Mouse (Mus musculus) mesoderm, embryonic 11.5 days (tissue): ENCODE measurements around the gene Dock11.

ENCODE experiments used
- DNase-seq: peaks from one replicate; pipeline ENCODE4 v3.0.0-alpha.2; 2012; ENCODE audit warnings: low read depth, low spot score

The Dock11 gene

DNA sequence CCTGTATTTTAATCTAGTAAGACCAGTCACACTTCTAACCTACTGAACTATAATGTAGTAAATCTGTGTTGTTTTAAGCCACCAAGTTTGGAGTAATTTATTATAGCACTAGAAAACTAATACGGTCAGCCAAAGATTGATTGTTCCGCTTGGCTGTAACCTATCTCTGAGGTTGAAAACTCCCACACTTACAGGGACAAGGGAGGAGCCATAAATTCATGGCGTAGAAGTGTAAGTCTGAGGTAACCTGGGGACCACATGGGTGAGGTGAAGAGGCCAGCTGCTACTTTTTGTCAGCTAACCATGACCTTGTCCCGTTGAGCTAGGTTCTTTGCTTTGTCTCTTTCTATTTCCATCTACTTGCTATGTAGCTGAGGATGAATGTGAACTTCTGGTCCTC, 61.5 kb downstream of the Dock11 start:
- DNase-seq = no peak

DNA sequence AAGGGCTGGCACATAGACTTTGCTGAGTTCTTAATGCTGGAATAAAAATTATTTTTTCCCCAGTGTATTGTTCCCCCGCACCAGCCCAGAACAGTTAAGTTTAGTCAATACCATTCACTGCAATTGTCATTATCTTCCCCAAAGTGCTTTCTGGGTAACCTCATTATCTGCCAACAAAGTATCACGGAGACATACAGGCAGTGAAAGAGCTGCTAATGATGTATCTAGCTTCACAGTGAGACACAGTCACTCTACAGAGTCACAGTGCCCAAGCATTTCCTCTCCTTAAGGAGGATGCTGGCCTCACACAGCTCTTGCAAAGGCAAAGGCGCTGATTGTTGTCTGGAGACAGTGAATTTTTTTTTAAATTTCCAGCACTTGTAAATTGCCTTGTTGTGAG, 63.3 kb downstream of the Dock11 start:
- no peak for DNase-seq

DNA sequence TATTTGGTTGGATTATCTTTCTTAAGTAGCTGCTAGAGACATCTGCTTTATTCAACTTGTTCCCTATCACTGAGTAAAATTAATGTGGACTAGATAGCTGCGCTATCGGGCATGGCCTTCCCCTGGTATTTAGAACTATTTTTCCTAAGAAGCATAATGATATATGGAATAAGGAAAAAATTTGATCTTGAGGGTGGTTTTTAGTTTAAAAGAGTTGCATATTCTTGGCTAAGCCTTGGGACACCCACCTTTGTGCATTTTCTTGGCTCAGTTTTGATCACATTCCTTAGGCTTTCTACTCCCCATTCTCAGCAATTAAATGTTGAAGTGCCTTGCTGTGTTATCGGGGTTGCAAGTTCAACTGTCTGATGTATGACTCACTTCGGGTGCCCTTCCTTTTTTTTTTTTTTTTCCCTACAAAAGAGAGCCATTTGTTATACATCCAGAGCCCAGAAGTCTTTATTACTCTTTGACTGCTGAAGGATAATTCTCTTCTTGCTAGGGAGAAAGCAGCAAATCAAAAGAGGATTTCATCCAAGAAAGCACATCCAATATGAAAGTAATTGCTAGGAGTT, 64.0 kb downstream of the Dock11 start:
- DNase-seq = no peak

DNA sequence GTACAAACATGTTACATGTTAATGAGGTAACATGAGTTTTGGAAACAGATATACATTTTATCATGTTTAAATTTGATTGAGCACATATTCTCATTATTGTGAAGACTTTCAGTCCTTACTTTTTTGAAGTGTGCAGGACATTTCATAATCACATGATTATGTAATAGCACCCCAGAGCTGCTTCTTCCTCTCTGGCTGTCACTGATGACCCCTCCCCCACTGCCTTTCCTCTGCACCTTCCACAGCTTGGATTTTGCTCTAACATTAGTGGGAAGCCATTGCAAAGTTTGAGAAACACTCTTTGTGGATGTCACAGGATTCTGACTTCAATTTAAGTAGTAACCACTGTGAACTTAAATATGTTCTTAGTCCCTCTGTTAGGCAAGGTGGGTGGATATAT, 67.6 kb downstream of the Dock11 start:
- DNase-seq = no peak

DNA sequence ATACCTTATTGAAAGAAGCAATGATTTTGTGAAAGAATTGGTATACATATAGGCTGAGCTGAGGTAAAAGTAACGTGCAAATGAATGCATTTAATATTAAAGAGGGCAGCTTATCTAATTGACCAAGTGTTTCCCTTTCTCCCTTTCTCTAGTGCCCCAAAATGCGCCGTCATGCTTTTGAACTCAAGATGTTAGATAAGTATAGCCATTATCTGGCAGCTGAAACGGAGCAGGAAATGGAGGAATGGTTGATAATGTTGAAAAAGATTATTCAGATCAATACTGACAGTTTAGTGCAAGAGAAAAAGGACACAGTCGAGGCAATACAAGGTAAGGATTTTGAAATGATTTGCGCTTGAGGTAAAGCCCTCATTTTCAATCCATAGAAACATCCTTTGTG, 74.5 kb downstream of the Dock11 start:
- DNase-seq = no peak

DNA sequence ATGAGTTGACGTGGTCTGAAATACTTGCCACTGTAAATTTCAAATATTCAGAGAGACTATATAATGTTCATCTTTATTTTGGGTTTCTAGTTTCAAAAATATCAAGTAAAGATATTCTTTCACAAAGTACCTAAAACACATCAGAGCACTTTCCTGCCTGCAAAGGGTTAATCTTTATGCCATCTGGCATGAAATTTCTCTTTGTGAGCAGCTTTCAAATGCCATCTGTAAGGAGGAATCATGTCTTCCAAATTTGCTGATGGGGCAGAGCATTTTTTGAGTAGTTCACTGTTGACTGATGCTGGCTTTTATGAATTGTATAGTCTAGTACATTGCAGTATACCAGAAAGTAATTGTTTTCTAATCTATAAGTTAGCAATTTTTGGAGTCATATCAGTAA, 80.6 kb downstream of the Dock11 start:
- DNase-seq = no peak

DNA sequence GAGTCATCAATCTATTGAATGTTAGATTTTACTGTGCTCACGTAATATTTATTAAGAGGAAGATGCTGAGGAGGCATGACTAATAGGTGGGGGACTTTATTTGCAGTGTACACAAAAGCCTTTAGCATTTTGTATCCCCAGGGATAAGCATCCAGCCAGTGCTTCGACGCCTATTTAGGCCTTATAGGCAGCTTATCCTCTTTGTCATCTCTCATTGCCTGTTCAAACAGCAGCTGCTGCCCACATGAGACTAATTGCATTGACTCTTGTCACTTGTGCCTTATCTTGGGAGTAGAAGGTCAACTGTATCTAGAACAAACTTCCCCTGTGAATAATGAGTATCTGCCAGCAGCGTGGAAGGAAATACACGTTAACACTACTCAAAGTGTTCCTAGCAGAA, 88.0 kb downstream of the Dock11 start:
- no peak for DNase-seq

DNA sequence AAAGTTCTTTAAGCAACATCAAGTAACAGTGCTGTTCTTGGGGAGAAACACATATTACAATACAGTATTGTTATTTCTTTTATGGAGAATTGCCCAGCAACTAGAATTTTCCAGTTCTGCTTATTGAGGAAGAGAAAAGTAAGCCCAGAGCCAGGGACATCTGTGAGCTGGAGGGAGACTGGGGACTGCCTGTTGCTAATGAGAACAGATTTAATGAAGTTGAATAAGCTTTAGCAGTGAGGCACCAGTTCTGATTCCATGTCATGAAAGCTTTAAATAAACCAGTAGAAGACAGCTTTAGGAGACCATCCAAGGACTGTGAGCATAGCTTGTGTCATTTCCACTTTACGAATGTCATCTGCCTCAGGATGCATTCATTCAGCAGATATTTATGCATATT, 99.3 kb downstream of the Dock11 start:
- no peak for DNase-seq

DNA sequence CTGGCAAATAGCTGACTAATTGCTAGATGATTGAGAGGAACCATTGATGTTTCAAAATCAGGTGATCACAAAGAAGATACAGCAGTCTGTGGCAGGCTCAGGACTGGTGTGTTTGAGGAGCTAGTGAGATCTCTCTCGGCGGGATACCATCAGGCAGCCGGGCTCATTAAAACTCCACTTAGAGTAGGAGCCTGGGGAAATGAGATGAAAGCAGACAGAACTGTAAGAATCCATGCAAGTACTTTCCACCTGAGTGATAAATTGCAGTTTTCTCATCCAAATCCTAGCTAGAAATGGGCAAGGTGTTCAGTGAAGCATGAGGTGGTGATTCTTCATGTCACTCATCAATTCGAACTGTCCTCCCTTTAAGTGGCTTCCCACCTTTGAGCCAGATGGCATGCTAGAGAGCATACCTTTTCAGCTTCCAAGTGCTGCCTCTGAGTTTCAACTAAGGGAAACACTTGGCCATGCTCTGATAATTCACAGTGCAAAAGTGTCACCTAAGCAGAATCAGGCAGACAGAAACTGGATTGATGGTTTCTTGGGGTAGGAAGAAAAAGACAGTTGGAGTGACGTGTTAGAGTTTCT, 102.0 kb downstream of the Dock11 start:
- no peak for DNase-seq

DNA sequence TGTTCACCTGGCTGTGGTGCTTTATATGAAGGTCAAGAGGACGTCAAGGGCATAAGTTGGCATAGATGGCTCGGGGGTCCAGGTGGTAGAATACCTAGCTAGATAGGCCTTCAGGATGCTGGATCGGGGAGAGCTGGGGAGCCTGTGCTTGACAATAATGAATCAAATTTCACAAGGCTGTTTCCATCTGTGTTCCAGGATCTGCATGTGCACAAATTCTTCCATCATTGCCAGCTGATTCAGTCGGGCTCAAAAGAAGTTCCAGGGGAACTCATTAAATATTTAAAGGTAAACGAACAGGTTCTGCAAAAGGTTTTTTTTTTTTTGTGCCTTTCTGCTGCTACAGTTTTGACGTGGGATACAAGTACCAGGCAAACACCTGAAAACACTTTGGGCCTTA, 105.6 kb downstream of the Dock11 start:
- DNase-seq = no peak

DNA sequence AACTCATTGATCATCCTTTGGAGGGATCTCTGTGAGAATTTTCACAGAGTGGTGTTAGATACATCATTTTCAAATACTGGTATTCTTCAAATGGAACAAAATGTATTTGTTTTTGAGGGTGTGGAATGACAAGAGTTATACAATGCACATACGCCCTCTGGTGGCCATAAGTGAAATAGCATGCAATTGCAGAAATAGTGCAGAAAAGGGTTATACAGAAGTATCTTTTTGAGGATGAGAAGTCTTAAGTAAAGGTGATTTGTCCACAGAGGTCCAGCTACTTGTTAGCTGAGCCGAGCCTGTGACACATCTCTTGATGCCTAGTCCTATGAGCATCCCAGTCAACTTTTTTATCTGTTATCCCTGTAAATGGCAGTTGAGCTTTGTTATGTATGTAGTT, 108.4 kb downstream of the Dock11 start:
- DNase-seq = peak; percentile 30

DNA sequence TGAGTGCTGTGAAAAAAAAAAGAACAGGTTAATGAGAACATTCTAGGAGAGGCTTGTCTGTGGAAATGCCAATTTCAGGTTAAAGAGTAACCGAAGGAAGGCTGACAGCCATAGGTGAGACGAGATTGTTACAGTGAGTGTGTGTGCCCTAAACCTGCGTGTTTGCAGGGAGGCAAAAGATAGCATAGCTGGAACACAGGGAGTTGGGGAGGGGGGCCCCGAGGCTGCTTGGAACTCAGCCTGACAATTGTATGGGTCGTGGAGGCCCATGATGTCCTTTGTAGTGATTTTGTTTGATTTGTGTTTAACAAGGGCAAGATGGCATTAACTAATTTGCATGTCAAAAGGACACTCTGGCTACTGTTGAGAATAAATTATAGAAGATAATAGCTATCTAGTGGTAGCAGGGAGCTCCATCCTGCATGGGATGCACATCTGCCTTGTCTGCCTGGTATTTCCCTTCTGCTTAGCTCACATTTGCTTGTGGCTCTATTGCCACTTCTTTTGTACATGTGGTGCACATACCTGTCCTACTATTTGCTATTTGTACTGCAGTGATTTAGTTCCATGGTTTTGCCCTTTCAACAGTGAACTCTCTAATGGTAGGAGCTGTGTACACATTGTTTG, 109.3 kb downstream of the Dock11 start:
- no peak for DNase-seq

DNA sequence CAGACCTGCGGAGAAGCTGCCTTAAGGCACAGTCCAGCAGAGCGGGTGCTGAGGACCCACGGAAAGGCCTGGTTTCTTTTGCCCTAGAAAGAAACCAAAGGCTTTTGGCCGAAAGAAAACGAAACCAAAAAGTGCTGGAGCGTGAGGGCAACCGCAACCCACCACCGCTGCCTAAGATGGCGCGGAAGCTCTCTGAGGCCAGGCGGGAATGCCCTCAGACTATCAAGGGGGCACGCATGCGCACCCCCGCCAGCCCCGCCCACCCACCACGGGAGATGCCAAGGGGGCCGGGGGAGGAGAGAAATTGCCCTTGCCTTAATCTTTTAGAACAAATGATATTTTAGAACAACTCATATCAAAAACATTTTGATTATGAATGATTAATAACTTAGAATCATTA, 137.0 kb downstream of the Dock11 start:
- DNase-seq = no peak

DNA sequence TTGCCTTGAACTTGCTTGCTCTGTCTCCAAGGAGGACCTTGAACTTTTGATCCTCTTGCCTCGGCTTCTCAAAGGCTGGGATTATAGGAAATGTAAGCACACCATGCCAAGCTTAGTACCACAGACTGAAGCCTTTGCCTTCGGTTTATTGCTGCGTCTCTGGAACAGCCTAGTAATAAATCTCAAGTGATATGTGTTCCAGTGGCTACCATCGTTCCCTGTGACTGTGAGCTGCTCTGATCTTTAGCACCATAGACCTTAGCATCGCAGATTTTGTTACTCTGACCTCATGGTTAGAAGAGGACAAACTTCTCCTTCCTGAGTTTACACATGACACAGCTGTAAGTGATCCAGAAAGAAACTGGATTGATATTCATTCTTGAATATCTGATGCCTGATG, 142.5 kb downstream of the Dock11 start:
- DNase-seq = no peak

DNA sequence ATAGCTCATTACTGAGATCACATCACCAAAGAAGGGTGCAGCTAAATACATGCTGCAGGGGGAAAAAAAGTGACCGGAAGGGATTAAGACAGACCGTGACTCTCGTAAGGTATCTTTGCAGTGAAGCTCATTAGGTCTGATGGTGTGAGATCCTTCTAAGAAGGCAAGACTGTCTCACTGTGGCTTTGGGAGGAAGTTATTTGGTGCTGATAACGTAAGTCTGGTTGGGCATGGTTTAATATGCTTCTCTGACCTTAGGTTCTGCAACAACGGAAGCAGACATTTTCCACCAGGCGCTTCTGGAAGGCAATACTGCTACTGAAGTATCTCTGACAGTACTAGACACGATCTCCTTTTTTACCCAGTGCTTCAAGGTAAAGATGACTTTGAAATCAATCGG, 145.4 kb downstream of the Dock11 start:
- no peak for DNase-seq

DNA sequence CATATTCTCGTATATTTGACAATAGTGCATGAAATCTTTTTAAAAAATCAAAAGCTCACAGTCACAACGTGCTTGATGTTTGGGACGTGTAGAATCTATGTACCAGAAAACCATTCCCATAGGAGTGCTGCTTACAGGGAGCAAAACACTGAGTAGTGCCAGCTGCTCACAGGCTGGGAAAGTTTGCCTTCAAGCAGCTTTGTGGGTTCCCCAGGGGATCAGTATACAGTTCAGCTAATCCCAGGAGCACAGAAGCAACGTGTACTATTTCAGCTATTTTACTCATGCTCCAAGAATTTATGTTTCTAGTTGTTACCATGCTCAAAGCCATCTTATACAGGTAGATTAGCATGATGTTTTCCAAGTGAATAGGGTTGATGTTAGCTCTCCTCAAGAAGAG, 157.1 kb downstream of the Dock11 start:
- DNase-seq = no peak

DNA sequence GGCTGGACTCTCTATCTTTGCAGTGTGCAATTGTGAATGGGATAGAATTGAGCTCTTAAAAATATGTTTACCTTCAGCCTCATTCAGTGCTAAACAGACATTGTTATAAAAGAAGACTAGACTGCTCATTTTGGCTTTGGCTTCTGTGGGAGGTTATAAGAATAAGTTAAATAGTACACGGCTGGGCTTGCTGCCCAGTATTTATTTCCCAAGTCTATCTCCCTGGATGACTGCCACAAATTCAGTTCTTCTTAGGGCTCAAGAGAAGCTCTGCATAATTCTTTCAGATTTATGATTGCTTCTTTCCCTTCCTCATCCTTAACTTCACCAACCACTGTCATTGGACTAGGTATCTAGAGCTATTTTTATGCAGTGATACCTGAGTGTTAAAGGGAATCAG, 158.8 kb downstream of the Dock11 start:
- no peak for DNase-seq

DNA sequence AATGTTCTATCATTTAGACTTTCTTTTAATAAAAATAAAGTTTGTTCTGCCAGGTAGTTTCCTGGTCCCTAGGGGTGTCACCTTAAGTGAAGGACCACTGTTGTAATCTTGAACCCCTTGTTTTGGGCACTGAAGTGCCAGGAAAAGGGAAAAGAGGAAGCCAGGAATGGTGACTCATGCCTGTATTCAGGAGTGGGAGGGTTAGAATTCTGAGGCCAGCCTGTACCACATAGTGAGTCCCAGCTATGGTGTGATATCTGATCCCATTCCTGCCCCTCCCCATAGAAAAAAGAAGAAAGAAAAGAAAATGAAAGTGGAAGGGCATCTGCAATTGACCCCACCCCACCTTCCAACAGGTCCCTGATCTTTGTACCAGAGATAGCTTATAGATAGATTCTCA, 161.7 kb downstream of the Dock11 start:
- no peak for DNase-seq

DNA sequence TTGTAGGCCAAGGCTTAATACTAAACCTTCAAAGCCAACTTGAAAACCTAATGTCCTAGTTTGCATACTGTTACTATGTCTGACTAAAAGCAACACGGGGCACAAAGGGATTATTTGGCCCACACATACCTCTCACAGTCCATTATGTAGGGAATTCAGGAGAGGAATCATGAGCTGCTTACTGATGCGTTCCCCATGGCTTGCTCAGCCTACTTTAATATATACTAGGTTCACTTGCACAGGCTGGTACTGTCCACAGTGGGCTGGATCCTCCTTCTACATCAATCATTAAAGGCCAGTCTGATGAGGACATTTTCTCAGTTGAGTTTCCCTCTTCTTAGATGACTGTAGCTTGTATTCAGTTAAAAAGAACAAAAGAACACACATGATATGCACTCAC, 185.4 kb downstream of the Dock11 start:
- no peak for DNase-seq

DNA sequence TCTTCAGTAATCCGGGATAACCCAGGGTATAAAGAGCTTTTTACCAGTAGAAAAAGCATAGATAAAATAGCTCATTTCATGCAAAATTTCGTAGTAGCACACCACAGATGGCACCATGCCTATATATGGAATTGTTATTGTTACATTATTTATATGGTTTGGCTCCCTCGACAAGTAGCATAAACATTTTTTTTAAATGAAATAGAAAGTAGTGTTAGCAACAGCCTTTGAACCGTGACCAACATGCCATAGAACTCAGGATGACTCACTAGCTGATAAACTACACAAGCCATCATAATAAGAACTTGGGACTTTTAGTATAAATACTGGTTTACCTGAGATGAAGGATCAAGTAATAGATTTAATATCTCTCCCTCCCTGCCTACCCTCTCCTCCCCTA, 188.5 kb downstream of the Dock11 start:
- no peak for DNase-seq

DNA sequence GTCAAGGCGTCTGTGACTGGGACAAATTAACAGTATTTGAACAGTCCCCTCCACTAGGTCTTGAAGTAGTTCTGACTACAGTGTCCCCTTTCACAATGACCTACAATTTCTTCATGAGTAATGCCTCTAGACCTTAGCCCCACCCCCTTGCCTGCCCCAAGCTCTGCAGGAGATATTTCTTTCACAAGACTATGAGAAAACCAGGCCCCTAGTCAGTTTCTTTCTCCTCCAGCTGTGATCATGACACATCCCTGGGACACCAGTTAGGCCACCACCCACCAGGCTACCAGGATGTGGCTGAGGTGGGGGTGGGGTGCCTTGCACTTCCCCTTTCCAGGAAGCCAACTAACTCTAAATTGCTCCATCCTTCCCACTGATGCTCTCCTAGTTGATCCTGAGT, 194.3 kb downstream of the Dock11 start:
- DNase-seq = no peak

DNA sequence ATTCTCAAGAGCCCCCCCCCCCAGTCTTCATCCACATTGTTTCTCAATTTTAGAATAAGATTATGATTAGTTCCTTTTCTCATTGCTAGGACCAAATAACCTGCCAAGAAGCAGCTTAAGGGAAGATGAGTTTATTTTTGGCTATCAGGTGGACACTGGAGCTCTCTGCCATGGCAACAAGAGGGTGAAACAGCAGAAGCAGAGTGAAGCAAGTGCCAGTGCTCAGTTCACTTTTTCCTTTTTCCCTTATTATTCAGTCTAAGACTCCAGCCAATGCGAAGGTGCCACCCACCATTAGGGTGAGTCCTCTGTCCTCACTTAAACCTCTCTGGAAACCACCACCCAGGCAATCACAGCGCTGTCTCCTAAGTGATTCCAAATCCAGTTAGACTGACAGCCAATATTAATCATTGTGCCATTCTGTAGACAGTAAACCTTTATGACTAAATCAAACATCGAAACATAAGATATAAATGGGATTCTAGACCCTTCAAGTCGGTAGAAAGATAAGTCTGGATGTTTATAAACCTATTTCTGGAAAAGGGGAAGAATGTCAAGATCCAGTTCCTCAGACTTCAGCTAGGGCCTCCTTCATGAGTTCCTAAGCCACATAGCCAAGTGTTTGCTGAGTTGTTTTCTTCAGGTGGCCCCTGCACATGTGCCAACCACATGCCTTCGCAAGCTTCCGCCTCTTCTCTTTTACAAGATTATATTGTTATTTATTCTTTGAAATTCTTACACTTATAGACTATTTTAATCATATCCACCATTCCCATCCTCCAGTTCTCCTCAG, 200.0 kb downstream of the Dock11 start:
- DNase-seq = no peak

DNA sequence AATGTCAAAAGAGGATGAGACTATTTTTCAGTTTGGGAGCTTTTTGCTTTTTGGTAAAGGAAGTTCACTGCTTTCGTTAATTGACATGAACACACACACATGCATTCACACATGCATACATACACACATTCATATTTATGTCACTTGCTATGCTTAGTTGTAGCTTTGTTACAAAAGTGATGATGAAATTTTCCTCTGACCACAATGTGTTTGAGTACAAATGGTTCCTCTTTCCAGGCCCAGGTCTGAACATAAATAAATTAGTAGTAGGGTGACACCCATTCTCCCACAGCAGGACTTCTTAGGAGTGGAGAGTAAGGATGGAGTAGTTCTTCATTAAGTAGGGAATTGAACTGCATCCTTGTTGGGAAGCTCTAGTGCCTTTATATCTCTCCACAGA, 212.3 kb downstream of the Dock11 start:
- DNase-seq = no peak
